Mouse (Mus musculus) myocyte (in vitro differentiated cells): ENCODE measurements around the gene Krt84. TPM values are rescaled to one million over a fixed set of nuclear protein-coding genes. Genes with fewer than 3 reads are reported as not detected.

Experiments
- H3K27me3 ChIP-seq: one replicate; pipeline ENCODE4 v1.6.1; 2011; ENCODE audit not compliant: control insufficient read depth, insufficient read depth, insufficient read length
- H3K36me3 ChIP-seq: one replicate; pipeline ENCODE4 v1.6.1; 2011; ENCODE audit not compliant: control insufficient read depth, insufficient read depth
- H3K4me2 ChIP-seq: one replicate; pipeline ENCODE4 v1.6.1; 2011; ENCODE audit warnings: low read depth, control low read depth
- H3K4me3 ChIP-seq: one replicate; pipeline ENCODE4 v1.5.1; 2011; ENCODE audit warnings: mild to moderate bottlenecking, control low read depth, moderate library complexity
- H3K79me2 ChIP-seq: one replicate; pipeline ENCODE4 v1.6.1; 2011; ENCODE audit not compliant: control insufficient read depth, insufficient read depth
- H3ac ChIP-seq: one replicate; pipeline ENCODE4 v1.6.1; 2011; ENCODE audit not compliant: control insufficient read depth, insufficient read length
- CEBPB ChIP-seq: IDR thresholded peaks from 2 replicates; pipeline ENCODE4 v1.6.1; 2011; ENCODE audit warnings: mild to moderate bottlenecking, moderate library complexity; ENCODE audit not compliant: poor library complexity, insufficient read depth, severe bottlenecking
- E2F4 ChIP-seq: IDR thresholded peaks from one replicate; pipeline ENCODE4 v1.6.1; 2011; ENCODE audit warnings: mild to moderate bottlenecking, control low read depth, moderate library complexity; ENCODE audit not compliant: insufficient read depth
- MAX ChIP-seq: IDR thresholded peaks from one replicate; pipeline ENCODE4 v1.6.1; 2011; ENCODE audit warnings: low read depth, mild to moderate bottlenecking, control low read depth
- MYOD1 ChIP-seq, 3 experiments: IDR thresholded peaks; one replicate each; pipeline ENCODE4 v1.6.1; 2011; ENCODE audit warnings: control low read depth in 2 of 3, low read depth in 2 of 3, mild to moderate bottlenecking in 2 of 3, moderate library complexity in 1 of 3; ENCODE audit not compliant: insufficient read length in 2 of 3, control insufficient read depth in 1 of 3
- MYOG ChIP-seq, 3 experiments: IDR thresholded peaks; one replicate each; pipeline ENCODE4 v1.6.1; 2011; ENCODE audit warnings: control low read depth in 2 of 3, low read depth in 2 of 3, mild to moderate bottlenecking in 2 of 3; ENCODE audit not compliant: insufficient read length in 2 of 3, control insufficient read depth in 1 of 3, insufficient read depth in 1 of 3
- POLR2A ChIP-seq: IDR thresholded peaks from one replicate; pipeline ENCODE4 v1.6.1; 2011; ENCODE audit warnings: low read depth, mild to moderate bottlenecking, control low read depth, moderate library complexity; ENCODE audit not compliant: insufficient read length
- POLR2AphosphoS2 ChIP-seq: IDR thresholded peaks from one replicate; pipeline ENCODE4 v1.6.1; 2011; ENCODE audit warnings: low read depth, control low read depth; ENCODE audit not compliant: insufficient read length
- REST ChIP-seq: IDR thresholded peaks from one replicate; pipeline ENCODE4 v1.6.1; 2011; ENCODE audit warnings: mild to moderate bottlenecking, control low read depth, moderate library complexity; ENCODE audit not compliant: insufficient read depth, insufficient read length
- SRF ChIP-seq: IDR thresholded peaks from one replicate; pipeline ENCODE4 v1.6.1; 2011; ENCODE audit warnings: low read depth; ENCODE audit not compliant: control insufficient read depth, insufficient read length
- TCF12 ChIP-seq: IDR thresholded peaks from one replicate; pipeline ENCODE4 v1.6.1; 2011; ENCODE audit warnings: mild to moderate bottlenecking, control low read depth; ENCODE audit not compliant: poor library complexity, insufficient read depth, severe bottlenecking
- TCF3 ChIP-seq: IDR thresholded peaks from one replicate; pipeline ENCODE4 v1.6.1; 2011; ENCODE audit warnings: low read depth, control low read depth; ENCODE audit not compliant: insufficient read length
- USF1 ChIP-seq: IDR thresholded peaks from one replicate; pipeline ENCODE4 v1.6.1; 2011; ENCODE audit warnings: low read depth, mild to moderate bottlenecking, control low read depth, moderate library complexity
- polyA plus RNA-seq: library from polyadenylated mRNA; unstranded; fragments of >200 nt; fragmentation: generic; extraction: Trizol; gene quantifications from one replicate; pipeline ENCODE4 v1.2.1, GENCODE M21; 2012; ENCODE audit warnings: missing spikeins

Gene Krt84
- polyA plus RNA-seq, 1 experiment: not detected

DNA sequence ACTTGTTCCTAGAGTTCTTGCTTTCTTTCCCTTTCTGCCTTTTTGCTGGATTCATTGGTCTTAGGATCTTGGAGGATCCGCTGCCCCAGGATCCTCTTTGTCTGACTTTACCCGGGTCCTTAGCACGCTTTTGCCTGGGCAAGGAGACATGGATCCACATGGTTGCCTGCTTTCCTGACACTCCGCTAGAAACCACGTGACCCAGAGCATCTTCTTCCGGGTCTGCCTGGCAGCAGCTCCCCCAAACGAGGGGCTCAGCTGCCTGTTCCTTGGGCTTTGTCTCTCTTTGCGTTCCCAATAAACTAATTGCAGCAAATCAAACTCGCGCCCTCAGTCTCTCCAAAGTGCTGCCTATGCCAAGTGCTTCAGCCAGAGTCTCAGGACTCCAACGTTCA, 53.0 kb downstream of the Krt84 start:
- no peak overlapping the region for H3ac ChIP-seq
- no peak overlapping the region for H3K4me2 ChIP-seq
- H3K4me3 ChIP-seq: no peak overlapping the region
- peaks cover 45% of the 10 kb centered on the region for H3K27me3 ChIP-seq
- TF ChIP-seq E2F4 (no peak), MAX (no peak), MYOG (IDR thresholded peaks at IDR 0.05; ENCODE audit: control insufficient read depth in 1 of 3, insufficient read depth in 1 of 3, insufficient read length in 2 of 3, low read depth in 2 of 3) (no peak), TCF12 (no peak), REST (no peak), TCF3 (no peak), POLR2A (no peak), POLR2AphosphoS2 (no peak), MYOD1 (IDR thresholded peaks at IDR 0.05; ENCODE audit: control insufficient read depth in 1 of 3, insufficient read length in 2 of 3, low read depth in 2 of 3) (no peak), SRF (no peak), CEBPB (no peak), USF1 (no peak)
- no peaks in the 10 kb centered on the region for H3K36me3 ChIP-seq
- no peaks in the 10 kb centered on the region for H3K79me2 ChIP-seq

DNA sequence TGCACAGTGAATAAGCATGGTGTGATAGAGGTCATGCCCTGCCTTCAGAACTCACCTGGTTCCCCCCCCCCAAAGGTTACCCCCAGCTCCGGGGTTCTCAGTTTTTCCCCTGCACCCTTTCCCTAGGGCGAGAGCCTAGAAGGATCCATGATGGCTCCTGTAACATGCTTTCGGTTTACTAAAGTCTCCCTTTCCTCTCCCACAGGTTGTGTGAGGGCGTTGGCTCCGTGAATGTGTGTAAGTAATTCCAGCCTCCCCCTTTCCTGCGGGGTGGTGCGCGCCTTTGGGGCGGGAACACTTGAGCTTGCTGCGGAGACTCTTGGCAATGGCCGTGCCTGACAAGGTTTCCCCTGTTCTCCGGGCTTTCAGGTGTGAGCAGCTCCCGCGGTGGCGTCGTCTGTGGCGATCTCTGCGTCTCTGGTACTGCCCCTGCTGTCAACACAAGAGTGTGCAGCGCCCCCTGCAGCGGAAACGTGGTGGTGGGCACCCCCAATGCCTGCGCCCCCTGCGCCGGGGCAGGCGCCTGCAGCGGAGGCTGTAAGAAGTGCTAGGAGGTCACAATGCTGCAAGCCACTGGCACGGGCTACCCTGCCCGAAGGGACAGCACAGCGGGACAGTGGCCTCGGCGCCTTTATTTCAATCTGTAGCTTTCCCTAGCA, 53.5 kb downstream of the Krt84 start:
- Histone ChIP-seq H3K4me2 (no peak overlapping the region), H3K4me3 (no peak overlapping the region), H3ac (no peak overlapping the region), H3K79me2 (no peaks in the 10 kb centered on the region), H3K36me3 (no peaks in the 10 kb centered on the region), H3K27me3 (peaks cover 39% of the 10 kb centered on the region)
- TF ChIP-seq TCF12 (no peak), CEBPB (no peak), SRF (no peak), USF1 (no peak), E2F4 (no peak), POLR2AphosphoS2 (no peak), POLR2A (no peak), MYOG (IDR thresholded peaks at IDR 0.05; ENCODE audit: control insufficient read depth in 1 of 3, insufficient read depth in 1 of 3, insufficient read length in 2 of 3, low read depth in 2 of 3) (no peak), MYOD1 (IDR thresholded peaks at IDR 0.05; ENCODE audit: control insufficient read depth in 1 of 3, insufficient read length in 2 of 3, low read depth in 2 of 3) (no peak), TCF3 (no peak), REST (no peak), MAX (no peak)

Other genes with a start within 250 kb of the Krt84 start
- 110 TPM for gene Atg101, start 248.5 kb downstream of the Krt84 start, polyA plus RNA-seq
- 0.16 TPM for gene 6030408B16Rik, start 239.6 kb downstream of the Krt84 start, polyA plus RNA-seq
- 7.7 TPM for gene Krt80, start 162.7 kb downstream of the Krt84 start, polyA plus RNA-seq
- 0.04 TPM for gene Krt7, start 121.8 kb downstream of the Krt84 start, polyA plus RNA-seq
- gene Krt87, start 94.0 kb downstream of the Krt84 start, polyA plus RNA-seq: not detected
- not detected for gene Krt88, start 85.1 kb downstream of the Krt84 start, polyA plus RNA-seq
- not detected for gene Krt81, start 69.1 kb downstream of the Krt84 start, polyA plus RNA-seq
- not detected for gene Krt86, start 59.3 kb downstream of the Krt84 start, polyA plus RNA-seq
- gene Krt83, start 41.3 kb downstream of the Krt84 start, polyA plus RNA-seq: not detected
- gene Gm49425, start 15.6 kb downstream of the Krt84 start, polyA plus RNA-seq: not detected
- not detected for gene Krt82, start 17.8 kb upstream of the Krt84 start, polyA plus RNA-seq
- gene Krt90, start 30.1 kb upstream of the Krt84 start, polyA plus RNA-seq: not detected
- gene Krt75, start 41.1 kb upstream of the Krt84 start, polyA plus RNA-seq: not detected
- not detected for gene Gm5414, start 95.4 kb upstream of the Krt84 start, polyA plus RNA-seq
- gene Gm5478, start 114.6 kb upstream of the Krt84 start, polyA plus RNA-seq: not detected
- not detected for gene Krt6b, start 147.5 kb upstream of the Krt84 start, polyA plus RNA-seq
- gene Krt6a, start 161.5 kb upstream of the Krt84 start, polyA plus RNA-seq: not detected
- gene Krt5, start 180.1 kb upstream of the Krt84 start, polyA plus RNA-seq: 0.02 TPM
- gene Krt71, start 210.3 kb upstream of the Krt84 start, polyA plus RNA-seq: not detected